Mouse (Mus musculus) limb, embryonic 14.5 days (tissue): Measurements from ENCODE around the gene Hao2. TPM values are rescaled to one million over a fixed set of nuclear protein-coding genes. Genes with fewer than 3 reads are reported as not detected.

Experiments
- ATAC-seq: fragments of 200-750 bp; cut with Nextera tagmentation; 2 replicates; pipeline ENCODE4 v1.8.0; 2017; ENCODE audit warnings: low read depth, moderate number of reproducible peaks, moderate TSS enrichment; ENCODE audit not compliant: low FRiP score
- DNase-seq: peaks from one replicate; pipeline ENCODE4 v3.0.0-alpha.2; 2015; ENCODE audit warnings: low spot score
- H3K27ac ChIP-seq: fragments of 300-500 bp; sonication (generic); replicated peaks from 2 replicates; pipeline ENCODE4 v1.5.1; 2014; ENCODE audit warnings: low read depth, mild to moderate bottlenecking, low read length, moderate library complexity, mixed read lengths
- H3K27me3 ChIP-seq: fragments of 300-500 bp; sonication (generic); 2 replicates; pipeline ENCODE4 v1.6.1; 2014; ENCODE audit warnings: low read length, mixed read lengths; ENCODE audit not compliant: control insufficient read depth, insufficient read depth
- H3K36me3 ChIP-seq: fragments of 300-500 bp; sonication (generic); 2 replicates; pipeline ENCODE4 v1.6.1; 2014; ENCODE audit warnings: mild to moderate bottlenecking, low read length, moderate library complexity, mixed read lengths; ENCODE audit not compliant: control insufficient read depth, insufficient read depth
- H3K4me1 ChIP-seq: fragments of 300-500 bp; sonication (generic); 2 replicates; pipeline ENCODE4 v1.6.1; 2014; ENCODE audit warnings: antibody characterized with exemption, low read length, mixed read lengths; ENCODE audit not compliant: control insufficient read depth, insufficient read depth
- H3K4me2 ChIP-seq: fragments of 300-500 bp; sonication (generic); replicated peaks from 2 replicates; pipeline ENCODE4 v1.6.1; 2014; ENCODE audit warnings: low read depth, mild to moderate bottlenecking, low read length, moderate library complexity; ENCODE audit not compliant: severe bottlenecking
- H3K4me3 ChIP-seq: fragments of 300-500 bp; sonication (generic); replicated peaks from 2 replicates; pipeline ENCODE4 v1.5.1; 2014; ENCODE audit warnings: low read length
- H3K9ac ChIP-seq: fragments of 300-500 bp; sonication (generic); 2 replicates; pipeline ENCODE4 v1.6.1; 2014; ENCODE audit warnings: mild to moderate bottlenecking, low read depth, low read length, moderate library complexity; ENCODE audit not compliant: severe bottlenecking
- H3K9me3 ChIP-seq: fragments of 300-500 bp; sonication (generic); 2 replicates; pipeline ENCODE4 v1.6.1; 2016; ENCODE audit warnings: low read length; ENCODE audit not compliant: control insufficient read depth
- POLR2A ChIP-seq: fragments of 200-500 bp; IDR thresholded peaks from 2 replicates; pipeline ENCODE4 v1.8.0; 2012; ENCODE audit warnings: inconsistent platforms, mild to moderate bottlenecking, moderate library complexity, borderline replicate concordance; ENCODE audit not compliant: insufficient read depth, insufficient read length; ENCODE audit errors: extremely low read depth
- WGBS: fragments of 180-500 bp; shearing (Covaris S2); extraction: QIAGEN DNeasy Blood & Tissue Kit; methylation state at CpG from one replicate; pipeline ENCODE4 v1.1.7; 2014; 5-methylcytosine and 5-hydroxymethylcytosine counted together
- polyA plus RNA-seq, 2 experiments: library from polyadenylated mRNA; depleted of rRNA in 1 of 2; stranded (reverse) in 1 of 2; unstranded in 1 of 2; fragments of >200 nt; fragmentation: Nextera tagmentation in 1 of 2; extraction: Ambion mirVana in 1 of 2; gene quantifications; 2 replicates each; pipeline versions ENCODE4 v1.2.1 to v1.2.3; 2012 to 2014

The Hao2 gene
- polyA plus RNA-seq, 2 experiments, result 0.04 to 0.11 TPM

- H3K4me1 ChIP-seq, result no peaks in the 10 kb centered on the region
- DNase-seq (no peak), ATAC-seq (no peak)
- H3K36me3 ChIP-seq, result no peaks in the 10 kb centered on the region
- no peak overlapping the region for H3K4me3 ChIP-seq
- H3K4me2 ChIP-seq, result no peak overlapping the region
- H3K27ac ChIP-seq, result no peak overlapping the region
- H3K9me3 ChIP-seq, result no peaks in the 10 kb centered on the region
- whole genome bisulfite sequencing, result 69% methylated on average over 1 of the region's 1 CpGs
- no peaks in the 10 kb centered on the region for H3K27me3 ChIP-seq
- TF ChIP-seq POLR2A, result no peak
- no peak overlapping the region for H3K9ac ChIP-seq
Observed at GRCm38 (mm10) chr3:98856892-98857291, 36.1 kb downstream of the Hao2 start.

- no peak overlapping the region for H3K4me2 ChIP-seq
- 76% methylated on average over 3 of the region's 3 CpGs for WGBS
- H3K9me3 ChIP-seq, result no peaks in the 10 kb centered on the region
- no peak overlapping the region for H3K4me3 ChIP-seq
- ATAC-seq (no peak), DNase-seq (no peak)
- H3K27ac ChIP-seq, result no peak overlapping the region
- H3K4me1 ChIP-seq, result no peaks in the 10 kb centered on the region
- H3K27me3 ChIP-seq, result no peaks in the 10 kb centered on the region
- H3K9ac ChIP-seq, result no peak overlapping the region
- H3K36me3 ChIP-seq, result no peaks in the 10 kb centered on the region
- TF ChIP-seq POLR2A, result no peak
Observed at GRCm38 (mm10) chr3:98855160-98855559, 37.9 kb downstream of the Hao2 start.

- DNase-seq (no peak), ATAC-seq (no peak)
- Histone ChIP-seq H3K36me3 (no peaks in the 10 kb centered on the region), H3K4me1 (no peaks in the 10 kb centered on the region), H3K27ac (no peak overlapping the region), H3K9ac (no peak overlapping the region), H3K4me2 (no peak overlapping the region), H3K4me3 (no peak overlapping the region), H3K27me3 (no peaks in the 10 kb centered on the region), H3K9me3 (no peaks in the 10 kb centered on the region)
- 30% methylated on average over 1 of the region's 1 CpGs for WGBS
- no peak for TF ChIP-seq POLR2A
Observed at GRCm38 (mm10) chr3:98853685-98854084, 39.4 kb downstream of the Hao2 start.

DNA sequence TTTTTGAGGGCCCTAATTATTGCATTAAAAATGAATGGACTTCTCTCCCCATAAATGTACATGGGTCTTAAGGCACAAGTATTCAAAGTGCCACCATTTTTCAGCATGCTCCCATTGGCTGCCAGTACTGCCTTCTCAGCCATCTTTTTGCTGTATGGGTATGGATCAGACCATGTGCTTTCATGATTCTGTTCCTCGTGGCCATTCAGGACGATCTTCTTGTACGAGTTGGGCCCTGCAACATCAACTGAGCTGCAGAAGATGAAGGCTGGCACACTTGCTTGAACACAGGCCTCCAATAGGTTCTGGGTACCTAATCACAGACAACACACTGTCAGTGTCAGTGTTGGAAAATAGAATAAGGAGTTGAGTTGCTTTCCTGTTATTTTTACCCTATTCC is 40.0 kb downstream of the Hao2 start:
- Histone ChIP-seq H3K9ac (no peak overlapping the region), H3K27ac (no peak overlapping the region), H3K4me3 (no peak overlapping the region), H3K4me2 (no peak overlapping the region), H3K27me3 (no peaks in the 10 kb centered on the region), H3K4me1 (no peaks in the 10 kb centered on the region), H3K9me3 (no peaks in the 10 kb centered on the region), H3K36me3 (no peaks in the 10 kb centered on the region)
- TF ChIP-seq POLR2A, result no peak
- DNase-seq (no peak), ATAC-seq (no peak)
- 94% methylated on average over 3 of the region's 3 CpGs for WGBS

- DNase-seq, result no peak
- TF ChIP-seq POLR2A, result no peak
- H3K9me3 ChIP-seq, result no peaks in the 10 kb centered on the region
- H3K36me3 ChIP-seq, result no peaks in the 10 kb centered on the region
- no peak overlapping the region for H3K4me3 ChIP-seq
- no peak overlapping the region for H3K4me2 ChIP-seq
- H3K27ac ChIP-seq, result no peak overlapping the region
- WGBS, result 87% methylated on average over 6 of the region's 6 CpGs
- no peaks in the 10 kb centered on the region for H3K4me1 ChIP-seq
- H3K9ac ChIP-seq, result no peak overlapping the region
- no peak for ATAC-seq
- H3K27me3 ChIP-seq, result no peaks in the 10 kb centered on the region
Observed at GRCm38 (mm10) chr3:98852631-98853030, 40.4 kb downstream of the Hao2 start.

- no peak overlapping the region for H3K27ac ChIP-seq
- TF ChIP-seq POLR2A, result no peak
- no peaks in the 10 kb centered on the region for H3K36me3 ChIP-seq
- no peak for ATAC-seq
- WGBS, result 74% methylated on average over 2 of the region's 2 CpGs
- DNase-seq, result no peak
- no peaks in the 10 kb centered on the region for H3K27me3 ChIP-seq
- H3K9ac ChIP-seq, result no peak overlapping the region
- no peaks in the 10 kb centered on the region for H3K9me3 ChIP-seq
- H3K4me1 ChIP-seq, result no peaks in the 10 kb centered on the region
- H3K4me3 ChIP-seq, result no peak overlapping the region
- no peak overlapping the region for H3K4me2 ChIP-seq
Observed at GRCm38 (mm10) chr3:98851853-98852252, 41.2 kb downstream of the Hao2 start.
